Mouse (Mus musculus) spleen, postnatal 36 days (tissue): ENCODE measurements around the gene Rgs1.

Experiments
- DNase-seq, 2 experiments: peaks; one replicate each; pipeline ENCODE4 v3.0.0; 2022; ENCODE audit warnings: low spot score in 2 of 2, mixed read lengths in 1 of 2

The Rgs1 gene

DNA sequence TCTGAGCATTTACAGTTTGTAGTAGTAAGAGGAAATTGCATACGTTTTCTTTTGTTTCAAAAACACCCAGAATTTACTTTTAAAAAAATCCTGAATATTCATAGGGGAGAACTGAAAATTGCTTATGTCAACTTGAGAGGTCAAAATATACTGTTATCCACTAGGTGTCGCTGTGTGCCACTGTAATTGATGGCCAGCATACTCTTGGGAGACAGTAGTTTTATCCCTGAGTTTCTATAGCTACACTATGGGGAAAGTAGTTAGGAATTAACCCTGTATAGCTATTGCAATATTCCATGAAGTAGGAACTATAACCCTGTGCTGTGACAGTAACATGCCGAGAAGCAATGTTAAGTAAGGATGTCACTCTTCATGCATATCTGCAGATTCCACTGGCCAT is 51.4 kb downstream of the Rgs1 start:
- peak; percentile 4 to 36 for DNase-seq
